In genomic region chr12:8463599-8464160, GRCm38 (mm10) we compare ENCODE assay signal across 26 mouse cellular contexts. TPM values are rescaled to one million over a fixed set of nuclear protein-coding genes. Genes with fewer than 3 reads are reported as not detected.
A peak's percentile ranks its signal among the peaks of the same experiment; 100 is the strongest.
DNase-seq lines count a peak whose midpoint lies in the region; ATAC-seq and TF ChIP-seq lines count a peak whose summit lies in the region.
"Had no signal": no experiment of that assay in that cellular context is flagged by ENCODE, and none has a peak within 500 bp of the region (broad histone marks: within the 10 kb centered on the region; RNA-seq: fewer than 3 reads in every experiment).

No protein-coding gene starts in this region.

- no peak for TF ChIP-seq CTCF in cortical plate, adult 2 months (IDR thresholded peaks at IDR 0.05; ENCODE audit: extremely low read depth, insufficient read depth, low read length)

- H3K4me3 ChIP-seq in hindbrain, embryonic 11.5 days (ENCODE audit: low read depth, low read length), result no peak overlapping the region
- no peak overlapping the region for H3K4me3 ChIP-seq in hindbrain, embryonic 14.5 days (replicated peaks; ENCODE audit: low read length)
- no peak overlapping the region for H3K4me3 ChIP-seq in midbrain, embryonic 12.5 days
- no peak overlapping the region for H3K4me3 ChIP-seq in midbrain, embryonic 11.5 days (ENCODE audit: low read depth, low read length)
- no peak overlapping the region for H3K4me3 ChIP-seq in cortical plate, adult 2 months (ENCODE audit: insufficient read depth, low read length)
- H3K4me3 ChIP-seq in kidney, embryonic 15.5 days (replicated peaks), result no peak overlapping the region
- H3K4me3 ChIP-seq: forebrain, embryonic 10.5 days; heart, adult 2 months; heart, embryonic 13.5 days; limb, embryonic 12.5 days had no signal

- ATAC-seq in hindbrain, embryonic 11.5 days (ENCODE audit: low FRiP score), result peak; percentile 66
- ATAC-seq in hindbrain, embryonic 14.5 days (ENCODE audit: low FRiP score), result no peak
- peak; percentile 60; the same call in 1 of the 2 replicates for ATAC-seq in midbrain, embryonic 12.5 days (ENCODE audit: low FRiP score, low read depth)
- no peak for ATAC-seq in midbrain, embryonic 11.5 days (ENCODE audit: low FRiP score)
- no peak for ATAC-seq in kidney, embryonic 15.5 days (replicated peaks; ENCODE audit: low FRiP score)
- ATAC-seq: inflammation-experienced regulatory T-cells, adult 6 months; liver, postnatal 0 days; lung, postnatal 0 days; Patski had no signal

- 48% methylated on average over 3 of the region's 3 CpGs for WGBS in hindbrain, embryonic 11.5 days
- WGBS in hindbrain, embryonic 14.5 days, result 26% methylated on average over 3 of the region's 3 CpGs
- 17% methylated on average over 3 of the region's 3 CpGs for WGBS in midbrain, embryonic 12.5 days
- WGBS in midbrain, embryonic 11.5 days, result 19% methylated on average over 3 of the region's 3 CpGs
- WGBS in kidney, embryonic 15.5 days, result 44% methylated on average over 3 of the region's 3 CpGs

- no peaks in the 10 kb centered on the region for H3K9me3 ChIP-seq in hindbrain, embryonic 11.5 days (ENCODE audit: control insufficient read depth, low read length)
- no peaks in the 10 kb centered on the region for H3K9me3 ChIP-seq in hindbrain, embryonic 14.5 days (ENCODE audit: control insufficient read depth, low read length)
- H3K9me3 ChIP-seq in midbrain, embryonic 12.5 days, result no peaks in the 10 kb centered on the region
- H3K9me3 ChIP-seq in midbrain, embryonic 11.5 days (ENCODE audit: control insufficient read depth, low read length), result no peaks in the 10 kb centered on the region
- no peaks in the 10 kb centered on the region for H3K9me3 ChIP-seq in kidney, embryonic 15.5 days (replicated peaks)
- H3K9me3 ChIP-seq: forebrain, embryonic 10.5 days; G1E; heart, embryonic 13.5 days; limb, embryonic 12.5 days had no signal

- no peak overlapping the region for H3K27ac ChIP-seq in hindbrain, embryonic 11.5 days (ENCODE audit: low read depth, low read length)
- no peak overlapping the region for H3K27ac ChIP-seq in hindbrain, embryonic 14.5 days
- no peak overlapping the region for H3K27ac ChIP-seq in midbrain, embryonic 12.5 days (replicated peaks)
- H3K27ac ChIP-seq in midbrain, embryonic 11.5 days (ENCODE audit: low read depth, low read length), result no peak overlapping the region
- H3K27ac ChIP-seq in cortical plate, adult 2 months (ENCODE audit: insufficient read depth, low read length), result peak overlapping the region; percentile 4; the same call in 1 of the 2 replicates
- no peak overlapping the region for H3K27ac ChIP-seq in kidney, embryonic 15.5 days
- H3K27ac ChIP-seq: forebrain, embryonic 10.5 days; heart, adult 2 months; heart, embryonic 13.5 days; limb, embryonic 12.5 days had no signal

- H3K27me3 ChIP-seq in hindbrain, embryonic 11.5 days (ENCODE audit: control insufficient read depth, insufficient read depth, low read length), result no peaks in the 10 kb centered on the region
- H3K27me3 ChIP-seq in hindbrain, embryonic 14.5 days (ENCODE audit: control insufficient read depth, insufficient read depth, low read length), result no peaks in the 10 kb centered on the region
- 0 out of 2 replicates have a peak, but pooled peaks cover 10% of the 10 kb centered on the region for H3K27me3 ChIP-seq in midbrain, embryonic 12.5 days
- H3K27me3 ChIP-seq in midbrain, embryonic 11.5 days (ENCODE audit: control insufficient read depth, insufficient read depth, low read length), result no peaks in the 10 kb centered on the region
- H3K27me3 ChIP-seq in kidney, embryonic 15.5 days, result 0 out of 2 replicates have a peak, but pooled peaks cover 6% of the 10 kb centered on the region
- H3K27me3 ChIP-seq: CH12.LX; heart, embryonic 13.5 days; limb, embryonic 12.5 days; Patski had no signal

- H3K9ac ChIP-seq in hindbrain, embryonic 11.5 days (ENCODE audit: low read depth, low read length), result no peak overlapping the region
- H3K9ac ChIP-seq in hindbrain, embryonic 14.5 days, result no peak overlapping the region
- H3K9ac ChIP-seq in midbrain, embryonic 12.5 days (replicated peaks), result no peak overlapping the region
- H3K9ac ChIP-seq in midbrain, embryonic 11.5 days (ENCODE audit: low read length), result no peak overlapping the region
- no peak overlapping the region for H3K9ac ChIP-seq in kidney, embryonic 15.5 days
- H3K9ac ChIP-seq: heart, embryonic 13.5 days; limb, embryonic 12.5 days; liver, postnatal 0 days had no signal

- H3K4me2 ChIP-seq in hindbrain, embryonic 11.5 days (replicated peaks; ENCODE audit: low read depth, low read length), result no peak overlapping the region
- no peak overlapping the region for H3K4me2 ChIP-seq in hindbrain, embryonic 14.5 days (replicated peaks)
- no peak overlapping the region for H3K4me2 ChIP-seq in midbrain, embryonic 12.5 days (replicated peaks)
- H3K4me2 ChIP-seq in midbrain, embryonic 11.5 days, result no peak overlapping the region
- no peak overlapping the region for H3K4me2 ChIP-seq in kidney, embryonic 15.5 days
- H3K4me2 ChIP-seq: heart, embryonic 13.5 days; limb, embryonic 12.5 days; liver, embryonic 11.5 days had no signal

- DNase-seq in hindbrain, embryonic 11.5 days (ENCODE audit: low spot score), result no peak
- DNase-seq in hindbrain, embryonic 14.5 days (ENCODE audit: low spot score), result no peak
- no peak for DNase-seq in midbrain, embryonic 11.5 days (ENCODE audit: low spot score, missing footprints)
- peak; percentile 44 for DNase-seq in mesoderm, embryonic 11.5 days (ENCODE audit: low read depth, low spot score)
- DNase-seq: adrenal gland, postnatal 25 days; B cell, adult 2 months; cerebellum, adult 11 months; cerebellum, postnatal 10 days; gastrocnemius, postnatal 36 days; heart, adult 2 months; kidney, adult 2 months; kidney, postnatal 10 days; liver, postnatal 0 days; right cerebral cortex, postnatal 14 days had no signal

- 0 out of 2 replicates have a peak, but pooled peaks cover 2% of the 10 kb centered on the region for H3K4me1 ChIP-seq in hindbrain, embryonic 11.5 days (replicated peaks; ENCODE audit: control insufficient read depth, insufficient read depth, low read length)
- peaks cover 9% of the 10 kb centered on the region for H3K4me1 ChIP-seq in hindbrain, embryonic 14.5 days (replicated peaks; ENCODE audit: control insufficient read depth, insufficient read depth, low read length)
- no peaks in the 10 kb centered on the region for H3K4me1 ChIP-seq in midbrain, embryonic 12.5 days
- H3K4me1 ChIP-seq in midbrain, embryonic 11.5 days (ENCODE audit: control insufficient read depth, insufficient read depth, low read length), result no peaks in the 10 kb centered on the region
- H3K4me1 ChIP-seq in cortical plate, adult 2 months (ENCODE audit: control insufficient read depth, insufficient read depth, low read length), result peaks cover 18% of the 10 kb centered on the region
- peaks cover 17% of the 10 kb centered on the region for H3K4me1 ChIP-seq in kidney, embryonic 15.5 days

- H3K36me3 ChIP-seq in hindbrain, embryonic 11.5 days (ENCODE audit: control insufficient read depth, insufficient read depth, low read length), result no peaks in the 10 kb centered on the region
- no peaks in the 10 kb centered on the region for H3K36me3 ChIP-seq in hindbrain, embryonic 14.5 days (replicated peaks; ENCODE audit: control insufficient read depth, insufficient read depth)
- no peaks in the 10 kb centered on the region for H3K36me3 ChIP-seq in midbrain, embryonic 12.5 days
- H3K36me3 ChIP-seq in midbrain, embryonic 11.5 days (ENCODE audit: control insufficient read depth, insufficient read depth, low read length), result no peaks in the 10 kb centered on the region
- no peaks in the 10 kb centered on the region for H3K36me3 ChIP-seq in kidney, embryonic 15.5 days
- H3K36me3 ChIP-seq: forebrain, embryonic 10.5 days; G1E; heart, embryonic 13.5 days; limb, embryonic 12.5 days had no signal

- no peak for TF ChIP-seq POLR2A in cortical plate, adult 2 months (IDR thresholded peaks at IDR 0.05; ENCODE audit: extremely low read depth, insufficient read depth, low read length)

RNA-seq across cellular contexts. Expression of gene Rhob, which starts 36.1 kb away (rescaled TPM):
- polyA plus RNA-seq in hindbrain, embryonic 11.5 days (2014; fragmentation: Nextera tagmentation; extraction: Ambion mirVana), result 64.4 and 65.9 TPM in 2 replicates
- 113 and 131 TPM in 2 replicates for polyA plus RNA-seq in hindbrain, embryonic 14.5 days (2014; fragmentation: Nextera tagmentation; extraction: Ambion mirVana)
- polyA plus RNA-seq in midbrain, embryonic 12.5 days (2016; fragmentation: Nextera tagmentation; extraction: Ambion mirVana), result 65.2 and 72.0 TPM in 2 replicates
- polyA plus RNA-seq in midbrain, embryonic 11.5 days (2014; fragmentation: Nextera tagmentation; extraction: Ambion mirVana), result 58.4 and 59.8 TPM in 2 replicates
- polyA plus RNA-seq in cortical plate, adult 2 months (2012; rRNA removed), result 353 and 368 TPM in 2 replicates
- 35.4 and 38.7 TPM in 2 replicates for polyA plus RNA-seq in kidney, embryonic 15.5 days (2015; fragmentation: Nextera tagmentation; extraction: Ambion mirVana)

Comparison
In these comparisons a context has a peak if more than half of its experiments do, and no peak if none do; other contexts are left out.
1. ATAC-seq: peak in hindbrain, embryonic 11.5 days (single experiment) and midbrain, embryonic 12.5 days (single experiment); none in hindbrain, embryonic 14.5 days (single experiment), midbrain, embryonic 11.5 days (single experiment) and kidney, embryonic 15.5 days (single experiment).